Mouse (Mus musculus): ENCODE results near the gene Senp6.
A peak's percentile ranks its signal among the peaks of the same experiment; 100 is the strongest.
"Not testable (repeated sequence)": the region's sequence is repeated elsewhere in the genome, so short reads cannot be mapped to it uniquely, and the experiment has no call there.

The Senp6 gene

GRCm38 (mm10) chr9:80066367-80067220, at the start of gene Senp6:
Gene Senp6 (plus strand): TSS chr9:80066903.
- DNase-seq (ENCODE audit: extremely low read depth, low read depth): no peak

GRCm38 (mm10) chr9:80020429-80020828, 46.3 kb upstream of the Senp6 start:
- DNase-seq (ENCODE audit: extremely low read depth, low read depth): no peak

GRCm38 (mm10) chr9:80021648-80022047, 45.1 kb upstream of the Senp6 start:
- no peak for DNase-seq (ENCODE audit: extremely low read depth, low read depth)

GRCm38 (mm10) chr9:80022821-80023220, 43.9 kb upstream of the Senp6 start:
- no peak for DNase-seq (ENCODE audit: extremely low read depth, low read depth)

- not testable (repeated sequence) for DNase-seq (ENCODE audit: extremely low read depth, low read depth)
These were observed 41.4 kb upstream of the Senp6 start for GRCm38 (mm10) chr9:80025347-80025746.

GRCm38 (mm10) chr9:80026017-80026416, 40.7 kb upstream of the Senp6 start:
- DNase-seq (ENCODE audit: extremely low read depth, low read depth): peak; percentile 52

GRCm38 (mm10) chr9:80026581-80027021, 40.1 kb upstream of the Senp6 start:
- DNase-seq (ENCODE audit: extremely low read depth, low read depth): no peak

GRCm38 (mm10) chr9:80037262-80037996, 29.3 kb upstream of the Senp6 start:
- no peak for DNase-seq (ENCODE audit: extremely low read depth, low read depth)

GRCm38 (mm10) chr9:80037997-80038383, 28.7 kb upstream of the Senp6 start:
- DNase-seq (ENCODE audit: extremely low read depth, low read depth): no peak

- no peak for DNase-seq (ENCODE audit: extremely low read depth, low read depth)
These were observed 27.3 kb upstream of the Senp6 start for GRCm38 (mm10) chr9:80039296-80039815.

GRCm38 (mm10) chr9:80044301-80044700, 22.4 kb upstream of the Senp6 start:
- DNase-seq (ENCODE audit: extremely low read depth, low read depth): not testable (repeated sequence)

GRCm38 (mm10) chr9:80049271-80049670, 17.4 kb upstream of the Senp6 start:
- DNase-seq (ENCODE audit: extremely low read depth, low read depth): not testable (repeated sequence)

- no peak for DNase-seq (ENCODE audit: extremely low read depth, low read depth)
These were observed 13.8 kb upstream of the Senp6 start for GRCm38 (mm10) chr9:80052951-80053350.

GRCm38 (mm10) chr9:80057690-80058089, 9.0 kb upstream of the Senp6 start:
- DNase-seq (ENCODE audit: extremely low read depth, low read depth): peak; percentile 63

GRCm38 (mm10) chr9:80065495-80065894, 1.2 kb upstream of the Senp6 start:
- DNase-seq (ENCODE audit: extremely low read depth, low read depth): not testable (repeated sequence)

- DNase-seq (ENCODE audit: extremely low read depth, low read depth): no peak
These were observed 721 bp downstream of the Senp6 start for GRCm38 (mm10) chr9:80067221-80068027.

GRCm38 (mm10) chr9:80068028-80068515, 1.4 kb downstream of the Senp6 start:
- no peak for DNase-seq (ENCODE audit: extremely low read depth, low read depth)

- peak; percentile 65 for DNase-seq (ENCODE audit: extremely low read depth, low read depth)
These were observed 2.1 kb downstream of the Senp6 start for GRCm38 (mm10) chr9:80068735-80069315.

- no peak for DNase-seq (ENCODE audit: extremely low read depth, low read depth)
These were observed 3.3 kb downstream of the Senp6 start for GRCm38 (mm10) chr9:80070026-80070425.

- no peak for DNase-seq (ENCODE audit: extremely low read depth, low read depth)
These were observed 4.9 kb downstream of the Senp6 start for GRCm38 (mm10) chr9:80071616-80072015.

GRCm38 (mm10) chr9:80074067-80074466, 7.4 kb downstream of the Senp6 start:
- DNase-seq (ENCODE audit: extremely low read depth, low read depth): no peak
